Mouse (Mus musculus): ENCODE measurements around the gene Srsf5. TPM values are rescaled to one million over a fixed set of nuclear protein-coding genes. Genes with fewer than 3 reads are reported as not detected.

The Srsf5 gene
- total RNA-seq, 2 experiments from 2014 or later: 247 to 319 TPM

- intact Hi-C loops (cut with DNase I): no loop called here
- DNase-seq: no peak
Observed at GRCm38 (mm10) chr12:80992540-80993122, 47.3 kb downstream of the Srsf5 start.

- intact Hi-C loops (cut with DNase I): no loop called here
- no peak for DNase-seq
Observed at GRCm38 (mm10) chr12:80993773-80994172, 48.5 kb downstream of the Srsf5 start.

- DNase-seq: no peak
- intact Hi-C loops (cut with DNase I): no loop called here
Observed at GRCm38 (mm10) chr12:80995326-80995725, 50.0 kb downstream of the Srsf5 start.

- no peak for DNase-seq
- intact Hi-C loops (cut with DNase I): no loop called here
Observed at GRCm38 (mm10) chr12:80997652-80998051, 52.3 kb downstream of the Srsf5 start.

- no peak for DNase-seq
- intact Hi-C loops (cut with DNase I): no loop called here
Observed at GRCm38 (mm10) chr12:80998528-80999221, 53.4 kb downstream of the Srsf5 start.

Other genes with a start within 250 kb of the Srsf5 start
- under 1 TPM; 0.10 to 0.12 TPM for gene Ccdc177, start 184.8 kb upstream of the Srsf5 start, total RNA-seq (2021)
- gene Susd6, start 155.0 kb upstream of the Srsf5 start, total RNA-seq (2021): 10 to 100 TPM; 58.3 to 60.9 TPM
- not detected for gene Slc10a1, start 23.2 kb downstream of the Srsf5 start, total RNA-seq (2021)
- 1 to 10 TPM; 7.0 to 7.1 TPM for gene Smoc1, start 81.3 kb downstream of the Srsf5 start, total RNA-seq (2021)